Mouse (Mus musculus) heart, embryonic 16.5 days (tissue): ENCODE data around the gene Rogdi. TPM values are rescaled to one million over a fixed set of nuclear protein-coding genes. Genes with fewer than 3 reads are reported as not detected.

Experiments used
- polyA plus RNA-seq: library from polyadenylated mRNA; unstranded; fragments of >200 nt; fragmentation: Nextera tagmentation; extraction: Ambion mirVana; gene quantifications from 2 replicates; pipeline ENCODE4 v1.2.1, GENCODE M21; 2015

Rogdi gene
- polyA plus RNA-seq, 1 experiment from 2014 or later: 55.1 TPM

Other genes with a start within 250 kb of the Rogdi start
- gene Cdip1, start 223.3 kb downstream of the Rogdi start, polyA plus RNA-seq: 119 and 136 TPM in 2 replicates
- 0.26 and 0.49 TPM in 2 replicates for gene 4930562C15Rik, start 178.1 kb downstream of the Rogdi start, polyA plus RNA-seq
- gene Ubald1, start 133.2 kb downstream of the Rogdi start, polyA plus RNA-seq: 25.6 and 27.3 TPM in 2 replicates
- gene Mgrn1, start 127.3 kb downstream of the Rogdi start, polyA plus RNA-seq: 128 and 132 TPM in 2 replicates
- 119 and 125 TPM in 2 replicates for gene Nudt16l1, start 74.8 kb downstream of the Rogdi start, polyA plus RNA-seq
- gene Anks3, start 49.3 kb downstream of the Rogdi start, polyA plus RNA-seq: 34.8 and 36.6 TPM in 2 replicates
- gene Sept12, start 15.7 kb downstream of the Rogdi start, polyA plus RNA-seq: not detected in 2 replicates
- 3.5 and 5.4 TPM in 2 replicates for gene Smim22, start 6.3 kb downstream of the Rogdi start, polyA plus RNA-seq
- gene Glyr1, start 36.3 kb upstream of the Rogdi start, polyA plus RNA-seq: 90.5 and 95.8 TPM in 2 replicates
- gene Ubn1, start 36.5 kb upstream of the Rogdi start, polyA plus RNA-seq: 13.4 and 14.0 TPM in 2 replicates
- 1.9 and 2.3 TPM in 2 replicates for gene Ppl, start 118.9 kb upstream of the Rogdi start, polyA plus RNA-seq
- 0.08 and 0.14 TPM in 2 replicates for gene Sec14l5, start 133.6 kb upstream of the Rogdi start, polyA plus RNA-seq
- gene Nagpa, start 190.5 kb upstream of the Rogdi start, polyA plus RNA-seq: 17.7 and 18.1 TPM in 2 replicates
- 7.2 and 12.9 TPM in 2 replicates for gene AU021092, start 208.7 kb upstream of the Rogdi start, polyA plus RNA-seq
- 29.0 and 30.3 TPM in 2 replicates for gene Alg1, start 220.1 kb upstream of the Rogdi start, polyA plus RNA-seq
- gene Eef2kmt, start 242.4 kb upstream of the Rogdi start, polyA plus RNA-seq: 25.7 and 26.2 TPM in 2 replicates